Mouse (Mus musculus) v-Abl transformed pro-B cells (cell line): ENCODE results near the gene Tmem247.

Experiments
- in situ Hi-C, 2 experiments: fragments of 400-800 bp; cut with MboI; formaldehyde crosslinking; loops; one replicate each; pipeline ENCODE4 v1.15.1; 2025; ENCODE audit not compliant: unreplicated experiment in 2 of 2

Tmem247 gene

DNA sequence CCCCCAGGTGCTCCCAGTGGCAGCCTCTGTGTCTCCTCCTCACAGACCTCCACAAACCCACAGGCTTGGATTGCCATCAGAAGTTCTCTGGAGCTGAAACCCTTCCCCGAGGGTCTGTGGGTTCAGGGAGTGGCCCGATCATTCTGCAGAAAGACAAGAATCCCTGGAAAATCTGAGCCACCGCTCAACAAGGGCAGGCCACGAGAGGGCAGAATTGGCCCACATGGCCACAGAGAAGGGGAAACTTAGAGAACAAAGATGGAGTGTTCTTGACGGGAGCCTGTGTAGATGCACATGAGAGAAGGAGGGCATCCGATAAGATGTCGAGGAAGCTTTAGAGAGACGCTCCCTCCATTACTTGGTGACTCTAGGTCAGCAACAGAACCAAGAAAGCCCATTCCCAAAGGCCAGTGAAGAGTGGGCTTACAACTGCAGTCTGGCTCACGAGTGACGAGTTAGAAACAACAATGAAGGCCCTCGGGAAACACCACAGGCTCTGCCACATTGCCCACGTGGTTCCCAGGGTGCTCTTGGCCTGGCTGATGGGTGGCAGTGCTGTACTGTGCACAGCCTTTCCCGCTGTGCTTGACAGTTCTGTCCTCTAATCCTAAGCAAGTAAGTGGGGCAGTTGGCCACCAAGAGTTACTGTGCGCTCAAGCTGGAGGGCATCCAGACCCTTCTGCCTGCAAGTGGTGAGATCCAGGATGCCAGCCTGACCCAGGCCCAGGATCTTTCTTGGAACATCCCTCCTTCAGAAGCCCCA, 7.2 kb upstream of the Tmem247 start:
- in situ Hi-C loops: loop anchor here (5.0 to 25.0 kb wide), 6 partner anchors 418 to 1725 kb away; partner anchors contain the start of gene Srbd1 (in 1 of the 2)

DNA sequence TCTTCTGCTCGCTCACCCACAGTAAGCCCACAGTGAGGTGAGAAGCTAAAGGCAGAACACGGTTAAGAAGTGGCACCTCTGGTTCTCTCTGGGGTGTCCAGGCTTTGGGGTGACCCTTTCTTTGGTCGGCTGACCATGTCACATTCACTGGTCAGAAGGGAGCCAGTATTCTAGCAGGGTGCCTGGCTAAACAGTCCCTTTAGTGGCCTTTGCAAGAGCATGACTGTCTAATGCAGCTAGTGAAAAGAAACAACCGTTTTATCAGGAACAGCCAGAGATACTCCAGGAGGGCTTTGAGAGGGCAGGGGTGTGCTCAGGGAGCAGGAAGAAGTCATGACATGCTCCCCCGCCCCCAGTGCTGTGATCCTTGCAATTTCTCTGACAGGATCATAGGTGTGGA, 5.9 kb upstream of the Tmem247 start:
- in situ Hi-C loops: loop anchor here in 1 of 2 experiments (25.0 kb wide), 1 partner anchor 651 kb away; no protein-coding TSS in a partner anchor

DNA sequence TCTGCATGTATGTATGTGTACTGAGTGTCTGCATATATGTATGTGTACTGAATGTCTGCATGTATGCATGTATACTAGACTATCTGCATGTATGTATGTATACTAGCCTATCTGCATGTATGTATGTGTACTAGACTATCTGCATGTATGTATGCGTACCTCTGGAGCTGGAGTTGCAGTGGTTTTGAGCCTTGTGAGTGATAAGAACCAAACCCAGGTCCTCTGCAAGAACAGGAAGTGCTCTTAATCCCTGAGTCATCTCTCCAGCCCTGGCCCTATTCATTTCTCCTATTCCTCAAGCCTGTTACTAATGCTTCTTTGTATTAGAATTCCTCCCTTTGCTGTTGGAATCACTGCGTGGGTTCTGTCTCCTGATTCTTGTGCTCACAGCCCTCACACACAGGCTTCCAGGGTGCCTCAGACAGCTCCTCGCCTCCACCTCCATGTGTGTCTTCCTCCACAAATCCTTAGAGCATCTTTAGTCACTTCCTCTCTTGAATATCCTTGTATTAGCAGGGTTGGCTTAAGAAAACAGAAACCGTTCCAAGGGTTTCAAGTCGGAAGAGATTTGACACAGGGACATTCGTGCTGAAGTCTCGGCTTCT, 4.0 kb upstream of the Tmem247 start:
- in situ Hi-C loops: loop anchor here in 1 of 2 experiments (25.0 kb wide), 1 partner anchor 649 kb away; no protein-coding TSS in a partner anchor

DNA sequence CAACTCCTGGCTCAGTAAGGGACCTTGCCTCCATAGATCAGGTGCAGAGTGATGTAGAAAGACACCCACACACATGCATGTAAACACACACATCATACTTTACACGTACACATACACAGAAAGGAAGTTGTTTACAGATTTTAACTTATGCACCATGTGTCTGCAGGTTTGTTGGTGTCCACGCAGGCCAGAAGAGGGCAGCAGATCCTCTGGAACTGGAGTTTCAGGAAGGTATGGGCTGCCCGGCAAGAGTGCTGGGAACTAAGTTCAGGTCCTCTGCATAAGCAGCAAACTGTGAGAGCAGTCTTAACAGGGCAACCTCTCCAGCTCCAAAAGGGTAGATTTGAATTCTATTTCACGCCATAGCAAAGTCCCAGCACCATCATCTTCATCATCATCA, 1.6 kb upstream of the Tmem247 start:
- in situ Hi-C loops: loop anchor here (5.0 to 25.0 kb wide), 3 partner anchors 127 to 647 kb away; no protein-coding TSS in a partner anchor

DNA sequence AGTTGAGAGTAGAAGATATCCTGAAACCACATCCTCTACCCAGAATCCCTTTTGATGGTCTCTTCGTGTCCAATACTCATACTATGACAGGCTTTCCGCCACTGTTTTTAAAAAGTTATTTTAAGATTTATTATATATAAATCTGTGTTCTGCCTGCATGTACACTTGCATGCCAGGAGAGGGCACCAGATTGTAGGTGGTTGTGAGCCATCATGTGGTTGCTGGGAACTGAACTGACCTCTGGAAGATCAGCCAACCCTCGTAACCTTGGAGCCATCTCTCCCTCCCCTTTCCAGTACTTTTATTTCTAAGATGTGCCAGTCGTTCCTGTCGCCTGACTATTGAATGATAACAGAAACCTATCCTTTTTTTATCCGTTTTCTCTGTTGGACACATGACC, 1.6 kb downstream of the Tmem247 start:
- in situ Hi-C loops: loop anchor here (5.0 to 25.0 kb wide), 3 partner anchors 124 to 644 kb away; no protein-coding TSS in a partner anchor

DNA sequence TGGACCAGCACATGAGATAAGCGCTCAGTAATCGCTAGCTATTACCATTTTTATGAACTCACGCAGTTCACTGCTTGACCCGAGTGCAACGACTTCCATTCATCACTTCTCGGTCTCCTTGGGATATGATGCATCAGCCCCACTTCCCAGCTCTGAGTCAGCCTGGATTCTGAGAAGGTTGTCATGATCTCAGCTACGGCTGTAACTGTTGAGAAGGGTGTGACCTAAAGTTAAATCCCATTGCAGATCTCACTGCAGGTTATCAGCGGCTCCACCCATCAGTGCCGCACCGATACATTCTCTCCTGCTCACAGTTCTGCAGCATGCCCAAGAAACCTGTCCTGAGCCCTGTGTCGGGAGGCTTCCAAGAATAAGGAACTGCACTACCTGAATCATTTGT, 2.6 kb downstream of the Tmem247 start:
- in situ Hi-C loops: loop anchor here (5.0 to 25.0 kb wide), 3 partner anchors 123 to 643 kb away; no protein-coding TSS in a partner anchor

DNA sequence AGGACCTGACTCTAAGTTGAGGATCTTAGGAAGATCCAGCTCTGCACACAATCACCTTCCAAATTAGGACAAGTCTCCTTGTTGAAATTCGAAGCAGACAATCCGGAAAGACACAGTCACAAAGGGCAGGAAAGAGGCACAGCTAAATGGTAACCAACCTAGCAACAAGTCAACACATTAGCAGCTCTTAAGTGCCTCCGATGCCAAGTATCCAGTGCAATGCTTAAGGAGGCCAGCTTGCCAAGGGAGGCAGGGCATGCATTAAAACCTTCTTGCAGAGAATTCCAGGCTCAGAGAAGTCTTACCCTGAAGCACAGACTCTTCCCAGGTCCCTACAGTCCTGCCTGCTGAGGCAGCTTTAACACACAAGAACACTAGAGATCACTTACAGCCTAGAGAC, 7.5 kb downstream of the Tmem247 start:
- in situ Hi-C loops: loop anchor here (25.0 kb wide), 1 partner anchor 638 kb away; no protein-coding TSS in a partner anchor

DNA sequence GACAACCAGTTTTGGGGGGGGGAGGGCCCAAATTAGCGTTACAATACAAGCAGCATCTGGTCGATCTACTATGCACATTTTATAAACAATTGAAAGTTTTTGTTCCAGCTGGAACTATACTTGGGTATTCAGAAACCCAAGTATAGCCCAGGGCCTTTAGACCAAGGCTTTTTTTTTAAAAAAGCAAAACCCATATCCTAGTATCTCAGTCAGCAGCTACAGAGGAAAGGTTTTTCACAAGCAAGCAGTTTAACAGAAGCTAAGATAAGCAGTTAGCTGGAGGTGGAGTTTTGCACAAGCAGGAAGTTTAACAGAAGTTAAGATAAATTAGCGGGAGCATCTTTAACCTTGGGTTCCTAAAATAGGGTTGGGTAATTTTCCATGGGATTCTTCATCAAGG, 9.7 kb downstream of the Tmem247 start:
- in situ Hi-C loops: loop anchor here in 1 of 2 experiments (25.0 kb wide), 1 partner anchor 635 kb away; no protein-coding TSS in a partner anchor

DNA sequence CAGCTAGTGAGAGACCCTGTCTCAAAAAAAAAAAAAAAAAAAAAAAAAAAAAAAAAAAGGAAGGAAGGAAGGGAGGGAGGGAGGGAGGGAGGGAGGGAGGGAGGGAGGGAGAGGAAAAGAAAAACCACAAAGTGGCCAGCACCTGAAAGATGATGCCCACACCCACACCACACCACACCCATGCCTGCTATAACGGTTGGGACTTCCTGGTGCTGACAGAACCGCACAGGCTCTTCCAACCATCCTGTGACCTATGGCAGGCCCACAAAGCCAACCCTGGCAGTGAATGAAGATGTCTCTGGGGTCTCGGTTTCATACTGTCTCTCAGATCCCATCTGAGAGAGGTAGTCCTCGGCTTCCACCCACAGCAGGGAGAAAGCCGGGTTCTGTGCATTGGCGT, 12.2 kb downstream of the Tmem247 start:
- in situ Hi-C loops: loop anchor here in 1 of 2 experiments (25.0 kb wide), 1 partner anchor 633 kb away; no protein-coding TSS in a partner anchor

DNA sequence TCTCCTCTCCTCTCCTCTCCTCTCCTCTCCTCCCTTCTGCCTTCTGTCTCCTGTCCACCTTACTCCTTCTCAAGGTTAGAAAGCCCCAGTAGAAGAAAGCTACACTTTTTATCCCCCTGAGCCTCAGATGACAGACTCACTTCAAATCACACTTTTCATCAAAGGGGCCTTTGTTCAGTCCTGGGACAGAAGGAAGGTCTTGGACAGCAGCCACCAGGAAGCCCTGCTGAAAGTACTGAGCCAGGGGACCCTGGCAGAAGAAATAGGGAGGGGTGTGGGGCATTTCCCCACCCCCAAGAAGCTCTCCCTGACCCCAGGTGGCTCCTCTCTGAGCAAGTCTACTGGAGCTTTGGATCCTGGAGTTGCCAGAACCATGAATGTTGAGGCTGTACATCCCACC, 12.8 kb downstream of the Tmem247 start:
- in situ Hi-C loops: loop anchor here in 1 of 2 experiments (25.0 kb wide), 1 partner anchor 632 kb away; no protein-coding TSS in a partner anchor

DNA sequence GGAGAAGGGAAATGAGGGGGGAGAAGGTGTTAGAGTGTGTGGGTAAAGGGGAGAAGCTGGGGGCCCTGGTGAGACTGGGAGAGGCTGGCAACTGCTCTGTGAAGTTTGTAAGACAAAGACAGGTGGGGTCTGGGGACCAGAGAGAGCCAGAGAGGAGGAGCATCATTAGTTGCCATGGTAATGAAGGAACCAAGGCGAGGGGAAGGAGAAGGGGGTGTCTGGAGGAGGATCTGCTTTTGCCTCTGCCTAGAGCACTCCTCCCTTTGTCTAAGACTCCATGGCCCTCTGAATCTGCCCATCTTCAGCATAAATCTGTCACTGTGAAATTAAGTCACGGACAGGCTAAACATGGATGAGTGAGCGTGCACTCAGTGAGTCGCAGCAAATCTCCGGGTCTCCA, 15.7 kb downstream of the Tmem247 start:
- in situ Hi-C loops: loop anchor here in 1 of 2 experiments (25.0 kb wide), 1 partner anchor 629 kb away; no protein-coding TSS in a partner anchor

DNA sequence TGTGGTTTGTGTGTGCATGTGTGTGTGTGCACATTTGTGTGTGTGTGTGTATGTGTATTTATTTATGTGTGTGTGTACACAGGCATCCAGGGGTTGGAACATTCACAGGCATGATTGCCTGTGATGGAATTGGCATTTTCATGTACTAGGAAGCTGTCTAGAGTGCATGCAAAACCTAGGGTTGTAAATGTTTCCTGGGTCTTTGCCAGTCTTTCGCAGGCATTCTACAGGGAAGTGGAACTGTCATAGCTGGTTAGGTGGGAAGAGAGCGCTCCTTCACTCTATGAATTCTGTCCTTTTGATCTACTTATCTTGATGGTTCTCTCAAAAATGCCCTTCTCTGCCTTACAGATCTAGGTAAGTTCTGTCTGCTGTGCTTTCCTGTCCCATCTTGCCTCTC, 19.9 kb downstream of the Tmem247 start:
- in situ Hi-C loops: loop anchor here in 1 of 2 experiments (25.0 kb wide), 1 partner anchor 625 kb away; no protein-coding TSS in a partner anchor

DNA sequence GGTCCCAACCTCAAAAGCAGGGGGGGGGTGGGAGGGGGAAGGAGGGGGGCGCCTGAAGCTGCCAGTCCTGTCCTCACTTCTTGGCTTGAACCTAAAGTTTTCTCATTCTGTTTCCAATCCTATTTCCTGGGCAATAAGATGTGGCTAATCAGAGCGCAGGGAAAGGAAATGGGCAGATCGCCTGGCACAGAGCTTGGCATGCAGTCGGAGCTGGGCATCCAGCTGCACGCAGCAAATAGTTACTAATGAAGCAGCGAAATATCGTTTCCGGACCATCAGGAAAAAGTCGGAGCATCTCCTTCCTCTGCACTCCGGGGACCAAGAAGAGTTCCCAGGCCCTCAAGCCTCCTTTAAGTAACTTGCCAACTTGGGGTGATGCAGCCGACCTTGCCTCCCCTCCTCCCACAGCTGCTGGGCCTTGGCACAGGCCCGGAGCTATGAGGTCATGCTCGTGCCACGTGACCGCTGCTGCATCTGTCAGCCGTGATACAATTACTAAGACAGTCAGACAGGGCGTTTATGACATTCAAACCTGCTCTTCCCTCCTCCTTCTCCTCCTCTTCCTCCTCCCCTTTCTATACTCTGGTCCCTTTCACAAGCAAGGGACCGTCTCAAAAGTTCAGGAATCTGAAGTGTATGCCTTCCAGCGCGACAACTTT, 20.5 kb downstream of the Tmem247 start:
- in situ Hi-C loops: loop anchor here in 1 of 2 experiments (25.0 kb wide), 1 partner anchor 625 kb away; no protein-coding TSS in a partner anchor

DNA sequence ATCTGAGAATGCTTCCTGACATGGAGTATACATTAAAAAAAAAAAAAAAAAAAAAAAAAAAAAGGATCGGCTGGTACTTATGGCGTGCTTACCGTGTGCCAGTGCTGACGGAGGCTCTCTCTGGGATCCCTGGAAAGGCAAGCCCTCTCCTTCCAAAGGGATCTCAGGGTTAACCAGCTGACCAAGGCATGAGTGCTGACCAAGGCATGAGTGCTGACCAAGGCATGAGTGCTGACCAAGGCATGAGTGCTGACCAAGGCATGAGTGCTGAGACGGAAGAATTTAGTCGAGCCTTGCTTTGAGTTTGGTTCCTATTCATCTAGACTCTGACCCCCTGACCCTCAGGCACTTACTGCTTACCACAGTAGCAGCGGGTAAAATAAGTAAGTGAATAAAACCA, 21.5 kb downstream of the Tmem247 start:
- in situ Hi-C loops: loop anchor here in 1 of 2 experiments (25.0 kb wide), 1 partner anchor 624 kb away; no protein-coding TSS in a partner anchor

DNA sequence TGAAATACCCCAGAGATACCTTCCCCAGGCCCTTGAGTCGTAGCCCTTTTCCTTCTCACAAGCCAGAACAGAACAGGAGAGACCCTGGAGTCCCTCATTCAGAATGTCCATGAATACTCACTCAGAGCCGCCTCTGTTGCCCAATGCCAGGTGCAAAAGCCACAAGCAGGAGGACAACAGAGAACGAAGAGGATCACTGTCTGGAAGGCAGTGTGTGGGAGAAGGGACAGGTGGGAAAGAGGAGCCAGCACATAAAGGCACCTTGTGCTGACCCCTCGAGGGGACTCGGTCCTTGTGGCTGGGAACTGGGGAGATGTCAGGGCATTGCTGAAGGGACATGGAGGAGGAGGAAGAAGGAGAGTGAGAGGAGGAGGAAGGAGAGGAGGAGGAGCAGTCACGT, 25.0 kb downstream of the Tmem247 start:
- in situ Hi-C loops: loop anchor here in 1 of 2 experiments (25.0 kb wide), 1 partner anchor 620 kb away; no protein-coding TSS in a partner anchor

DNA sequence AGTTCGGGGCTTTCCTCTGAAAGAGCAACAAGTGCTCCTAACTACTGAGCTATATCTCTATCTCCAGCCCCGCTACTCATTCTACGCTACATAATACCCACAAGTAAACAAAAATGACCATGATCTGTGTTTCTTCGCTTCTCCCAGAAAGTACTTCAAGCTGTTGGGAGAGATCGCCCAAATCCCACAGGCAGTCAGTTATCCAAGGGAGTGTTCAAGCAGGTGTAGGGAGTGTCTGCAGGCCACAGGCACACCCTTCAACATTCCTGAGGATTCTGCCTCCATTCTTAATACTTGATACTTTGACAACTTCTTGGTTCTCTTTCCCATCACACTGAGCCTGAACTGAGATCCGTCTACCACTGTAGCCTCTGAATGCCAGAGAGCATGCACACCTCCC, 26.0 kb downstream of the Tmem247 start:
- in situ Hi-C loops: loop anchor here in 1 of 2 experiments (25.0 kb wide), 1 partner anchor 619 kb away; no protein-coding TSS in a partner anchor

DNA sequence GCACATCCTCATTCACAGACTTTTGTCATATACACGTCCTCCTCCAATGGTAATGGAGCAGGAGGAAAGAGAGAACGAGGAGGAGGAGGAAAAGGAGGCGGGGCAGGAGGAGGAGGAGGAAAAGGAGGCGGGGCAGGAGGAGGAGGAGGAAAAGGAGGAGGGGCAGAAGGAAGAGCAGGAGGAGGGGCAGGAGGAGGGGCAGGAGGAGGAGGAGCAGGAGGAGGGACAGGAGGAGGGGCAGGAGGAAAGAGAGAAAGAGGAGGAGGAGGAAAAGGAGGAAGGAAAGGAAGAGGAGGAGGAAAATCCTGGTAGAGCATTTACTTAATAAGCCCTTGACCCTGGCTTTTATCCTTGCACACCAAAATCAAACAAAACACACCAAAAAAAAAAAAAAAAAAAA, 28.9 kb downstream of the Tmem247 start:
- in situ Hi-C loops: loop anchor here in 1 of 2 experiments (25.0 kb wide), 1 partner anchor 616 kb away; no protein-coding TSS in a partner anchor

DNA sequence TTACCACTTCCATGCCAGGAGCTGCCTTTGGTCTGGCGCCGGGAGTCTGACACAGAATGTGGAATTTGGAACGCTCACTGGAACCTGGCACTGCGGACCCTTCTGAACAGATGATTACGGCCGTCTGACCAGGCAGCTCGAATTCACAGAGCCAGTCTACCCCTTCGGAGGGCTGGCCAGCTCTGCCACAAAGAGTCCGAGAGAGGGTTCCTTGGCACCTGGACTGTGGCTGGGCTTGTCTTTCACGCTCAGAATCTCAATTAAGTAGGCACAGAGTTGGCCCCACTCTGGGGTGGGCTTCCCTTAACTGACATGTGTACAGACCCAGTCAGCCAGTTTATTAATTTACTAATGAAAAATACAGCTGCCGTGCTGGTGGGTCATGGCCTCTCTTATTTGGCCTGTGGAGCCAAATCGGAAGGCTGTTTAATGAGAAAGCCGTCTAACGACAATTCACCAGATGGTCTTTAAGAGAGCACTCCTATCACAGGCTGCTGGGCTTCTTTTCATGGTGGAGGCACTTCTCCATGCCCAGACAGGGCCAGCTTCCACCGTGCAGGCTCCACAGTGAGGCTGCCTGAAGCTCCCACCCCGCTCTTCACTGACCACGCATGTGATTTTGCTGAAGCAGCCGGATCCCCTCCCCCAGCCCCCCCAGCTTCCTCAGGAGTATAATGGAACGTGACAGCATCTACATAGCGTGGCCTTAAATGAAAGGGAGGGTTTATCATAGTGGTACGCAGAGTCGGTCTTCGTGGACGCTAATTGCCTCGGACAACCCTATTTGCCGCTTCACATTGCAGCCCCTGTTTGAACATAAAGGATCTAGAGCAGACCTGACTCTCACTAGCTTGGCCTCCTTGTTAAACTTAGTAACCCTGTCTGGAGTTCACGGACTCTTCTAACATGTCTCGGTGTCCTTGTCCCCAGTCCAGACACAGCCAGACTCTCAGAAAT, 31.0 kb downstream of the Tmem247 start, which contains the start of gene Atp6v1e2:
Gene Atp6v1e2 (minus strand): TSS at position 58 of the 957 bp plus-strand sequence.
- in situ Hi-C loops: loop anchor here in 1 of 2 experiments (25.0 kb wide), 1 partner anchor 614 kb away; no protein-coding TSS in a partner anchor

DNA sequence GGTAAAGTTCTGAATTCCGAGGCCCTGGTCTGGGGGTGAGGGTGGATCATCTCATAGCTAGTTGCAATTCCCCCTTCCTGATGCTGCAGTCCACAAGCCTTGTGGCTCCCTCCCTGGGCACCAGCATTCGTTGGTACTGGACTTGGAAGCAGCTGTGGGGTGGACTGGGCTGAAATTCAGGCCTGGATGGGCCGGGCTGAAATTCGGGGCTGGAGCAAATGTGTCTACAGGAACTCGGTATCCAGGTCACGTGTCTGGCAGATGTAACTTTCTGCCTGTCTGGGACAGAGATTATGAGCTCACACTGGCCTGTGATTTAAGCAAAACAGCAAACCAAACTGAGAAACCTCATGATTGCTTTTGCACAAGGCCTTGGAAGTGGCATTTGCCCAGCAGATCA, 31.7 kb downstream of the Tmem247 start:
- in situ Hi-C loops: loop anchor here in 1 of 2 experiments (25.0 kb wide), 1 partner anchor 614 kb away; no protein-coding TSS in a partner anchor
